Mouse (Mus musculus) lung, postnatal 0 days (tissue): ENCODE data around the gene Slc22a7. TPM values are rescaled to one million over a fixed set of nuclear protein-coding genes. Genes with fewer than 3 reads are reported as not detected.

Source experiments
- ATAC-seq: fragments of 200-750 bp; cut with Nextera tagmentation; 2 replicates; pipeline ENCODE4 v1.8.0; 2017; ENCODE audit warnings: moderate library complexity
- DNase-seq: peaks from one replicate; pipeline ENCODE4 v3.0.0-alpha.2; 2016; ENCODE audit warnings: low spot score
- H3K27ac ChIP-seq: fragments of 300-500 bp; sonication (generic); 2 replicates; pipeline ENCODE4 v1.5.1; 2014; ENCODE audit warnings: antibody characterized with exemption, mild to moderate bottlenecking, low read length, mixed read lengths
- H3K27me3 ChIP-seq: fragments of 300-500 bp; sonication (generic); replicated peaks from 2 replicates; pipeline ENCODE4 v1.6.1; 2014; ENCODE audit warnings: low read length, mixed read lengths; ENCODE audit not compliant: insufficient read depth
- H3K36me3 ChIP-seq: fragments of 300-500 bp; sonication (generic); 2 replicates; pipeline ENCODE4 v1.6.1; 2014; ENCODE audit warnings: low read length, mixed read lengths; ENCODE audit not compliant: insufficient read depth
- H3K4me1 ChIP-seq: fragments of 300-500 bp; sonication (generic); 2 replicates; pipeline ENCODE4 v1.6.1; 2014; ENCODE audit warnings: antibody characterized with exemption, low read depth, low read length, mixed read lengths; ENCODE audit not compliant: insufficient read depth
- H3K4me2 ChIP-seq: fragments of 300-500 bp; sonication (generic); replicated peaks from 2 replicates; pipeline ENCODE4 v1.6.1; 2014; ENCODE audit warnings: low read depth, mild to moderate bottlenecking, low read length, moderate library complexity, mixed read lengths
- H3K4me3 ChIP-seq: fragments of 300-500 bp; sonication (generic); 2 replicates; pipeline ENCODE4 v1.5.1; 2014; ENCODE audit warnings: low read depth, low read length
- H3K9ac ChIP-seq: fragments of 300-500 bp; sonication (generic); replicated peaks from 2 replicates; pipeline ENCODE4 v1.6.1; 2014; ENCODE audit warnings: low read depth, mild to moderate bottlenecking
- H3K9me3 ChIP-seq: fragments of 300-500 bp; sonication (generic); 2 replicates; pipeline ENCODE4 v1.6.1; 2016; ENCODE audit warnings: low read length, mixed read lengths
- CTCF ChIP-seq: IDR thresholded peaks from 2 replicates; pipeline ENCODE4 v1.5.1; 2016; ENCODE audit warnings: antibody characterized with exemption, mild to moderate bottlenecking
- EP300 ChIP-seq: IDR thresholded peaks from 2 replicates; pipeline ENCODE4 v1.6.1; 2016; ENCODE audit warnings: antibody characterized with exemption, mild to moderate bottlenecking, control low read depth
- WGBS: fragments of 180-500 bp; shearing (Covaris S2); extraction: QIAGEN DNeasy Blood & Tissue Kit; methylation state at CpG from one replicate; pipeline ENCODE4 v1.1.7; 2014; 5-methylcytosine and 5-hydroxymethylcytosine counted together
- polyA plus RNA-seq: library from polyadenylated mRNA; unstranded; fragments of >200 nt; fragmentation: Nextera tagmentation; extraction: Ambion mirVana; gene quantifications from 2 replicates; pipeline ENCODE4 v1.2.1, GENCODE M21; 2015

Slc22a7 gene
- polyA plus RNA-seq, 1 experiment from 2014 or later: not detected

DNA sequence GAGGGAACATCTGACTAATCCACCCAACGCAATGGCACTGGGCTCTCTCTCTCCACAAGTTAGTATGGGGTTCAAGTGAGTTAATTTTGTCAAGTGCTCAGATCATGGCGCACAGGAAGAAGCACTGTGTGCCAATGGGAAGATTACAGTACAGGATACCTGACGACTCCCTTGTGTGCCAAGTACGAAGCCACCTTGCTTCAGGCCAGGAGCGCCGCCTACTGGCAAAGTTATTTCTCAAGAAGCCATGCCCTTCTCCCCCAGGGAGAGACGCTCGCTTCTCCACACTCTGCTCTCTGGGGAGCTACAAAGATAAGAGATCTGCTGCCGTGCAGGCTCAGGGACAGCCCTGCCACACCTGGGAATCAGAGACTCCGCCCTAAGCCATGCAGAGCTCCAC, 19.5 kb upstream of the Slc22a7 start:
- ATAC-seq: peak; percentile 13; the same call in 1 of the 2 replicates
- Histone ChIP-seq H3K27me3 (peaks cover 42% of the 10 kb centered on the region), H3K9ac (no peak overlapping the region), H3K36me3 (no peaks in the 10 kb centered on the region), H3K9me3 (no peaks in the 10 kb centered on the region), H3K27ac (no peak overlapping the region), H3K4me3 (no peak overlapping the region), H3K4me2 (no peak overlapping the region), H3K4me1 (peaks cover 7% of the 10 kb centered on the region; the same call in 1 of the 2 replicates)
- peak; percentile 62 for TF ChIP-seq CTCF
- TF ChIP-seq EP300: no peak
- DNase-seq: peak; percentile 36
- 8% methylated on average over 10 of the region's 10 CpGs for WGBS

DNA sequence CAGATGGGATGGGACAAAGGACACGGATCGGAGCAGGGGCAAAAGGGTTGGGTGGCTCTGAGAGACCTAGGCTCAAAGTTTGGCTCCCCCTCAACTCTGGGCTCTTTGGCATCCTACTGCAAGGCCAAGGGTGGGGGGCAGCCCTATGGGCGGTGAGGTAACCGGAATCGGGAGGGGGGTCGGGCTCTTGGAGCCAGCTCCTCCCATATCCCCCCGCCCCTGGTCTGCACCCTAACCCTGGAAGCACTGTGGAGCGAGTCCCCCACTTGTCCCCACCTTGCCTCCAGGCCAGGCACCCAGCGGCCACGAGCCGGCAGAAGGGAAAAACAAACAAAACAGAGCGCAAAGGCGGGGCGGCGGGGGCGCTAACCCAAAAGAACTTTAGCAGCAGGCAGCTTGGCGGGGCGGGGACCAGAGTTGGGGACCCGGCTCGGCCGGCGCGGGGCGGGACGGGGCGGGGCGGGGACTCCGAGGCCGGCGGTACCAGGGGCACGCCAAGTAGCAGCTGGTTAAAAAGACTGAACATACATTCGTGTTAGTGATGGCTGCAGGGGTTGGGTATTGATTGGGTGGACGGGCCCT, 16.9 kb upstream of the Slc22a7 start:
- peaks cover 7% of the 10 kb centered on the region; the same call in 1 of the 2 replicates for H3K4me1 ChIP-seq
- H3K27ac ChIP-seq: no peak overlapping the region
- H3K4me3 ChIP-seq: peak overlapping the region; percentile 35
- 1% methylated on average over 29 of the region's 33 CpGs for WGBS
- ATAC-seq (0 out of 2 replicates have a peak, but pooled peaks have one; percentile 41), DNase-seq (peak; percentile 39)
- no peaks in the 10 kb centered on the region for H3K36me3 ChIP-seq
- H3K4me2 ChIP-seq: peak overlapping the region; percentile 66
- no peaks in the 10 kb centered on the region for H3K9me3 ChIP-seq
- no peak for TF ChIP-seq CTCF
- TF ChIP-seq EP300: no peak
- peaks cover 33% of the 10 kb centered on the region for H3K27me3 ChIP-seq
- no peak overlapping the region for H3K9ac ChIP-seq

DNA sequence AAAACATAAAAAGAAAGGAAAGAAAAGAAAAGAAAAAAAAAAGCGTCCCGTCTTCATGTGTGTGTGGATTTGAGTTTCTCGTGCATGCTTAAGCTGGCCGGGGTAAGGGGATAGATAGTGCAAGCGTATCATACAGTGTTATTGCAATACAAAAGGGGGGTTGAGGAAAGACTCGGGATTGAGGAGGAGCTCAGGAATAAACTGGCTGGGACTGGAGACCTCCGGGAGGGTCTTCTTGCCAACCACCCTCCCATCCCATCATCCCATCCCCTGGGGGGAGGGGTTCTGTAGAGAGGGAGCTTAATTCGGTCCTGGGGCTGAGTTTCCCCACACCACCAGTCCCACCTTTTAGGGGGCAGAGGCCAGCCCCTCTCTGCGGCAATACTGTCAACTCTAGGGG, 16.3 kb upstream of the Slc22a7 start:
- Histone ChIP-seq H3K27ac (no peak overlapping the region), H3K27me3 (peaks cover 29% of the 10 kb centered on the region; the same call in 1 of the 2 replicates), H3K9me3 (no peaks in the 10 kb centered on the region), H3K4me1 (peaks cover 7% of the 10 kb centered on the region; the same call in 1 of the 2 replicates), H3K4me2 (peak overlapping the region; percentile 66), H3K9ac (no peak overlapping the region), H3K4me3 (peak overlapping the region; percentile 35; the same call in 1 of the 2 replicates), H3K36me3 (no peaks in the 10 kb centered on the region)
- WGBS: 2% methylated on average over 9 of the region's 9 CpGs
- ATAC-seq (no peak), DNase-seq (no peak)
- TF ChIP-seq CTCF (no peak), EP300 (no peak)

DNA sequence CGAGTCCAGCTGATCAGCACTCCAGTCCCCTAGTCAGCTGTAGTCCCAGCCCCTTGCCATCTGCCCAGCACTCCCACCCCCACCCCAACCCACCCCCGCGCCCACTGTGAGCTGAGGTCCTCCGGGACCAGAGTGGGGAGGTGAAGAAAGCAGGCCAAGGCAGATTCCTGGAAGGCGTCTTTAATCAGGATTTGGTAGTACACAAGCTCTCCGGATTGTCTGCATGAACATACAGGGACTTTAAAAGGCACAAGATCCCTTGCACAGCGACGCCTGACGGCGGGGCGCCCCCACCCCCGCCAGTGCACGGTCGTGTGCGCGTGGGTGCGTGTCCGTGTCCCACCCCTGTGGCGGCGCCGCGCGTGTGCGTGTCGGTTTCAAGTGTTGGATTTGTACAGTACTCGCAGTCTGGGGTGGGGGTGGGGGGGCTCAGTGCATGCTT, 15.7 kb upstream of the Slc22a7 start:
- Histone ChIP-seq H3K9me3 (no peaks in the 10 kb centered on the region), H3K4me3 (peak overlapping the region; percentile 19; the same call in 1 of the 2 replicates), H3K4me1 (peaks cover 7% of the 10 kb centered on the region; the same call in 1 of the 2 replicates), H3K27me3 (peaks cover 25% of the 10 kb centered on the region; the same call in 1 of the 2 replicates), H3K9ac (no peak overlapping the region), H3K27ac (no peak overlapping the region), H3K36me3 (no peaks in the 10 kb centered on the region), H3K4me2 (peak overlapping the region; percentile 66)
- 0% methylated on average over 25 of the region's 26 CpGs for WGBS
- DNase-seq: no peak
- ATAC-seq: no peak
- TF ChIP-seq CTCF: peak; percentile 44
- TF ChIP-seq EP300: no peak

DNA sequence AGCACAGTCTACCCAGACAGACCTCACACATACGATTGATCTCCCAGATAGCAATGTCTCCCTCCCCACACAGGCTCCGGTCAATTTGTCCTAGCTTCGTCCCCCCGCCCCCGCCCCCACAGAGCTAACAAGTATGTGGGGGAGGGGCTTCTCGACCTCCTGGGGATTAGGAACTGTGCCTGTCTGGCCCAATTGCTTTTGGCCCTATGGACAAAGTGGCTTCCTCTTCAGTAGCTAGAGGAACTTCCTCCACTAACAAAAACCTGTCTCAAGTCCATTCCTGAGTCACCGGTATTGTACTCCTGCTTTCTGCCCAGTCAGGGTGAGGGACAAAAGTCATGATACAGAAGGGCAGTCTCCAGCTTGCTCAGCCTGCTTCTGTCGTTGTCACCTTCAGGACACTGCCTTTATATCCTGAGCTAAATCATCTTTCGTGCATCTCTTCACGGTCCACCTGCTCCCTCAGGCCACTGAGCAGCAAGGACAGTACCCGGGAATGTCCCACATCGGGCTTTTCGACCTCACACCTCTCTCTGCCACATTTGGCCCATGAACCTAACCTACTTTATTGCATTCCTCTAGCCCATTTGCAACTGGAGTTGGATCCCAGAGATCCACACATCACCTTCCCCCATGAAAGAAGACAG, 15.2 kb upstream of the Slc22a7 start:
- TF ChIP-seq CTCF (no peak), EP300 (no peak)
- no peak overlapping the region for H3K4me2 ChIP-seq
- WGBS: 12% methylated on average over 13 of the region's 13 CpGs

DNA sequence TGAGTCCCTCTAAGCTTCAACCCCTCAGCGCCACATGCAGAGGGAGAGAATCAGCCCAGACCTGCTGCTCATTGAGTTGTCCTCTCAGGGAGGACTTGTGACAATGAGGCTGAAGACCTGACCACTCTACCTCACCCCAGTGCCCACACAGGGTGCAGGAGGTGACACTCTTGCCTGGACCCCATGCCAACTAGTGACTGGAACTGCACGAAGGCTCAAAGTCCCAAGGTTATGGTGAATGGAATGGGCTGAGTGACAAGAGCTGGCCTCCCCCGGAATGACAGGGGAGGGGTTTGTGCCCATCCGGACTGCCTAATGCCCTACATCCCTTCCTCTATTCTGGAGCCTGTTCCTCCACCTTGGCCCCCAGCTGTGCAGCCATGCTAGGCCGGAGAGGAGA, 14.4 kb upstream of the Slc22a7 start:
- Histone ChIP-seq H3K9ac (no peak overlapping the region), H3K27me3 (peaks cover 19% of the 10 kb centered on the region; the same call in 1 of the 2 replicates), H3K36me3 (no peaks in the 10 kb centered on the region), H3K4me1 (peaks cover 7% of the 10 kb centered on the region; the same call in 1 of the 2 replicates), H3K4me2 (no peak overlapping the region), H3K4me3 (no peak overlapping the region), H3K27ac (no peak overlapping the region), H3K9me3 (no peaks in the 10 kb centered on the region)
- no peak for ATAC-seq
- no peak for TF ChIP-seq CTCF
- TF ChIP-seq EP300: no peak
- WGBS: 46% methylated on average over 5 of the region's 5 CpGs
- DNase-seq: no peak

More for the DNA sequence above, 15.2 kb upstream of the Slc22a7 start:
- H3K36me3 ChIP-seq: no peaks in the 10 kb centered on the region
- no peak overlapping the region for H3K4me3 ChIP-seq
- peaks cover 19% of the 10 kb centered on the region; the same call in 1 of the 2 replicates for H3K27me3 ChIP-seq
- H3K9ac ChIP-seq: no peak overlapping the region
- DNase-seq (no peak), ATAC-seq (no peak)
- no peaks in the 10 kb centered on the region for H3K9me3 ChIP-seq
- H3K4me1 ChIP-seq: peaks cover 7% of the 10 kb centered on the region; the same call in 1 of the 2 replicates
- H3K27ac ChIP-seq: no peak overlapping the region
